Mouse (Mus musculus) frontal cortex, adult 2 months (tissue): ENCODE data around the gene Rad51c. TPM values are rescaled to one million over a fixed set of nuclear protein-coding genes. Genes with fewer than 3 reads are reported as not detected.

Source experiments
- DNase-seq, 2 experiments: peaks; one replicate each; pipeline ENCODE4 v3.0.0; 2022; ENCODE audit warnings: low spot score in 1 of 2; ENCODE audit errors: extremely low spot score in 1 of 2
- polyA plus RNA-seq: library from polyadenylated mRNA; depleted of rRNA; stranded (reverse); fragments of >200 nt; gene quantifications from 2 replicates; pipeline ENCODE4 v1.2.3, GENCODE M21; 2012; rRNA removed

The Rad51c gene
- polyA plus RNA-seq, 1 experiment = 3.5 TPM

GRCm38 (mm10) chr11:87385676-87386075, 19.1 kb downstream of the Rad51c start:
- peak in 1 of 2 experiments; percentile 37 for DNase-seq

- DNase-seq = no peak
These were observed 20.2 kb downstream of the Rad51c start for GRCm38 (mm10) chr11:87384551-87384950.

- DNase-seq = no peak
These were observed 36.7 kb downstream of the Rad51c start for GRCm38 (mm10) chr11:87367865-87368580.

- no peak for DNase-seq
These were observed 37.7 kb downstream of the Rad51c start for GRCm38 (mm10) chr11:87367061-87367460.

GRCm38 (mm10) chr11:87365120-87365519, 39.6 kb downstream of the Rad51c start:
- DNase-seq = no peak

- DNase-seq = no peak
These were observed 45.5 kb downstream of the Rad51c start for GRCm38 (mm10) chr11:87359262-87359612.

GRCm38 (mm10) chr11:87358331-87359261, 46.2 kb downstream of the Rad51c start, which contains the start of gene Ppm1e:
TSS of gene Ppm1e (minus strand) at chr11:87359023.
- DNase-seq = peak; percentile 73 to 83

GRCm38 (mm10) chr11:87357317-87358300, 47.1 kb downstream of the Rad51c start:
- peak in 1 of 2 experiments; percentile 40 for DNase-seq

GRCm38 (mm10) chr11:87354861-87355260, 49.9 kb downstream of the Rad51c start:
- no peak for DNase-seq

GRCm38 (mm10) chr11:87353646-87354170, 51.0 kb downstream of the Rad51c start:
- DNase-seq = no peak

Other genes starting within 250 kb of the Rad51c start
- gene Ppm1e, start 45.9 kb downstream of the Rad51c start, polyA plus RNA-seq = 131 and 144 TPM in 2 replicates
- gene Tex14, start 111 bp upstream of the Rad51c start, polyA plus RNA-seq = 0.15 and 0.34 TPM in 2 replicates
- 0.04 TPM in 1 of 2 replicates, not detected in the other for gene Gm11492, start 161.7 kb upstream of the Rad51c start, polyA plus RNA-seq
- 287 and 294 TPM in 2 replicates for gene Sept4, start 163.9 kb upstream of the Rad51c start, polyA plus RNA-seq
- gene Mtmr4, start 187.2 kb upstream of the Rad51c start, polyA plus RNA-seq = 41.5 and 47.3 TPM in 2 replicates
- 0.29 and 0.46 TPM in 2 replicates for gene Hsf5, start 212.2 kb upstream of the Rad51c start, polyA plus RNA-seq